Mouse (Mus musculus) ES-Bruce4 (cell line): ENCODE results near the gene Agbl4. TPM values are rescaled to one million over a fixed set of nuclear protein-coding genes. Genes with fewer than 3 reads are reported as not detected.
"Not testable (repeated sequence)": the region's sequence is repeated elsewhere in the genome, so short reads cannot be mapped to it uniquely, and the experiment has no call there.

Source experiments
- H3K27ac ChIP-seq: 2 replicates; pipeline ENCODE4 v1.5.1; 2012; ENCODE audit warnings: low read length, inconsistent platforms; ENCODE audit not compliant: insufficient read depth
- H3K27me3 ChIP-seq: 2 replicates; pipeline ENCODE4 v1.6.1; 2012; ENCODE audit warnings: mild to moderate bottlenecking, low read length, inconsistent platforms; ENCODE audit not compliant: control insufficient read depth, poor library complexity, insufficient read depth, severe bottlenecking
- H3K36me3 ChIP-seq: 2 replicates; pipeline ENCODE4 v1.6.1; 2012; ENCODE audit warnings: inconsistent platforms, mild to moderate bottlenecking, low read length, moderate library complexity; ENCODE audit not compliant: control insufficient read depth, poor library complexity, insufficient read depth, severe bottlenecking
- H3K4me1 ChIP-seq: one replicate; pipeline ENCODE4 v1.8.1; 2011; ENCODE audit warnings: low read length; ENCODE audit not compliant: control insufficient read depth, insufficient read depth
- H3K4me3 ChIP-seq: 2 replicates; pipeline ENCODE4 v1.5.1; 2011; ENCODE audit warnings: low read depth, mild to moderate bottlenecking, low read length
- H3K9ac ChIP-seq: 2 replicates; pipeline ENCODE4 v1.6.1; 2012; ENCODE audit warnings: low read depth, mild to moderate bottlenecking, inconsistent platforms; ENCODE audit not compliant: poor library complexity, severe bottlenecking
- H3K9me3 ChIP-seq: replicated peaks from 2 replicates; pipeline ENCODE4 v1.6.1; 2012; ENCODE audit warnings: mild to moderate bottlenecking, low read length, inconsistent platforms; ENCODE audit not compliant: control insufficient read depth, poor library complexity, insufficient read depth, severe bottlenecking
- CTCF ChIP-seq: IDR thresholded peaks from one replicate; pipeline ENCODE4 v1.8.1; 2011; ENCODE audit warnings: low read depth, low read length
- EP300 ChIP-seq: IDR thresholded peaks from 2 replicates; pipeline ENCODE4 v1.6.1; 2011; ENCODE audit warnings: low read depth, low read length; ENCODE audit not compliant: insufficient read depth
- POLR2A ChIP-seq: IDR thresholded peaks from one replicate; pipeline ENCODE4 v1.8.1; 2011; ENCODE audit warnings: low read length; ENCODE audit not compliant: insufficient read depth
- polyA plus RNA-seq: library from polyadenylated mRNA; stranded (reverse); fragments of >200 nt; gene quantifications from 2 replicates; pipeline ENCODE4 v1.2.4, GENCODE M21; 2011; ENCODE audit warnings: low read depth; ENCODE audit not compliant: missing spikeins, insufficient read depth, insufficient read length

Agbl4 gene
- polyA plus RNA-seq, 1 experiment, result not detected

DNA sequence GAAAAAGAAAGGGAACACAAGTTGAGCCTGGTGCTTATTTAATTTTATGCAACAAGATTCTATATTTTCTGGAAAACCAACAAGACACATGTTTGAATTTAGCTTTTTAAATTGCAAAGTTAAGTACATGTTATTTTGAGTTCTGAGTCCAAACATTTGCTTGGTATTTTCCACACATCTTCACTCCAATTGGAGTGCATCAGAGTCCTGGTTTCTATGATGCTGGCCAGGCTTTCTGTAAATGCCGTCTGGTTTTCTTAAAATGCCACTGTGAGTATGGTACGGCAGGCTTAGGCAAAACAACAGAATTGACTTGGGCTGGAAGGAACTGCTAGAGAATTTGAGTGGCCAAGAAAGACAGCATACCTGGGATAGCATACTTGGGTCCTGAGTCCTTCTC, 784.0 kb downstream of the Agbl4 start:
- Histone ChIP-seq H3K9ac (no peak overlapping the region), H3K36me3 (no peaks in the 10 kb centered on the region), H3K27me3 (no peaks in the 10 kb centered on the region), H3K4me3 (no peak overlapping the region), H3K27ac (no peak overlapping the region), H3K4me1 (no peaks in the 10 kb centered on the region), H3K9me3 (no peaks in the 10 kb centered on the region)
- no peak for TF ChIP-seq EP300
- no peak for TF ChIP-seq POLR2A
- TF ChIP-seq CTCF, result no peak

DNA sequence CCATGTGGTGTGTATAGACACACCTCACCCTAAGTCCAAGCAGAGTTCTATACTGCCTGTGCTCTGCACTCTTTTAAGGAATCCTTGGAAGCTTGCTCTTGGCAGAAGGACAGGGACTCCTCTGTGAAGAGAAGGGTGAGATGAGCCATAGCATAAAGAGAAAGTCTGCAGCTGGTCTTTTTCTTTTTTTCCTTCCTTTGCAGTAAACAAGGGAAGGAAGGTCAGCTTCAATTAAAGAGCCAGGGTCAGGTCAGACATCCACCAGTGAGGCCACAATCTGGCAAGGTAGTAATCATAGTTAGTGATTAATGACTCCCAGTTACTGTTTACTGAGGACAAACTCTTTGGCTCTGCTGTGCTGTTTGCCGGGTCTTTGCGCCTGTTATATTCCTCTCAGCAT, 802.6 kb downstream of the Agbl4 start:
- Histone ChIP-seq H3K9me3 (no peaks in the 10 kb centered on the region), H3K4me3 (no peak overlapping the region), H3K27me3 (no peaks in the 10 kb centered on the region), H3K27ac (no peak overlapping the region), H3K4me1 (no peaks in the 10 kb centered on the region), H3K9ac (no peak overlapping the region), H3K36me3 (no peaks in the 10 kb centered on the region)
- TF ChIP-seq POLR2A, result no peak
- TF ChIP-seq CTCF, result no peak
- TF ChIP-seq EP300, result no peak

GRCm38 (mm10) chr4:111215191-111215762, 817.8 kb downstream of the Agbl4 start:
- H3K27me3 ChIP-seq, result no peaks in the 10 kb centered on the region
- no peaks in the 10 kb centered on the region for H3K4me1 ChIP-seq
- peaks cover 18% of the 10 kb centered on the region for H3K9me3 ChIP-seq
- no peak for TF ChIP-seq CTCF
- no peak for TF ChIP-seq EP300
- no peak for TF ChIP-seq POLR2A
- H3K9ac ChIP-seq, result no peak overlapping the region
- H3K36me3 ChIP-seq, result no peaks in the 10 kb centered on the region
- no peak overlapping the region for H3K27ac ChIP-seq
- no peak overlapping the region for H3K4me3 ChIP-seq

DNA sequence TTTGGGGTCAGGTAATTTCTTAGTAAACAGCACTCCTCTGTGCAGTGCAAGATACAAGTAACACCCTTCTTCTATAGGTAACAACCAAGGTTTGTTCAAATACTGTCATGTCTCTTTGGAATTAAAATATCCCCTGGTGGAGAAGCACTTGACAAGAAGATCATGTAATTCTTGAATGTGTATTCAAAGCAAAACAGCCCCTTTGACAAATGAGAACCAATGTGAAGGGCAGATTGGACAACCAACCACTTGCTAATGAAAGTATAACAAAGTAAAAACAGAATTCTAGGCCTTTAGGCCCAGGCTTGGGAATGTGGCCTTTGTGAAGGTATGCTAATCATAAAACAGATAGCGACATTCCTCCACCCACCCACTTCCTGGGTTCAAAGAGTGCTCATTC, 821.6 kb downstream of the Agbl4 start:
- H3K9ac ChIP-seq, H3K27me3 ChIP-seq, H3K36me3 ChIP-seq, H3K4me3 ChIP-seq, H3K4me1 ChIP-seq: not testable (repeated sequence)
- Histone ChIP-seq H3K27ac (peak overlapping the region; percentile 65; the same call in 1 of the 2 replicates), H3K9me3 (peaks cover 22% of the 10 kb centered on the region)

DNA sequence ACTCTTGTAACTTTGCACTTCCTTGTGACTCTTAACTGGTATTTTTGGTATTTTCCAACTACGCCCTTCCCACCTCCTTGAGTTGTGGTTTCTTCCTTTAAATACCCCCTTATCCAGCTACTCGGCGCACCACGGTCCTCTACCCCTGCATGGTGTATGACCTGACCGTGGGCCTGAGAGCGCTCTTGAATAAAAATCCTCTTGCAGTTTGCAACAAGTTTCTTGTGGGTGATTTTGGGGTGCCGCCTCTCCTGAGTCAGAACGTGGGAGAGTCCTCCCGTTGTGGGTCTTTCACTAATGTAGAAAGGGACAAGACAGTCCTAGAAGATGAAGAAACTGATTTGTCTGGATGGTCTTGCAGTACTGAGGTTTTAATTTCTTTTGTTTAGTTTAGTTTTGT, 822.1 kb downstream of the Agbl4 start:
- H3K4me1 ChIP-seq, H3K27me3 ChIP-seq, H3K4me3 ChIP-seq, H3K36me3 ChIP-seq, H3K9ac ChIP-seq: not testable (repeated sequence)
- Histone ChIP-seq H3K9me3 (peaks cover 22% of the 10 kb centered on the region), H3K27ac (peak overlapping the region; percentile 75; the same call in 1 of the 2 replicates)

GRCm38 (mm10) chr4:111233849-111234248, 836.4 kb downstream of the Agbl4 start:
- no peak overlapping the region for H3K27ac ChIP-seq
- no peak overlapping the region for H3K9ac ChIP-seq
- H3K36me3 ChIP-seq, result no peaks in the 10 kb centered on the region
- H3K4me3 ChIP-seq, result no peak overlapping the region
- no peaks in the 10 kb centered on the region for H3K9me3 ChIP-seq
- no peaks in the 10 kb centered on the region for H3K27me3 ChIP-seq
- no peak for TF ChIP-seq CTCF
- no peaks in the 10 kb centered on the region for H3K4me1 ChIP-seq
